ENCODE assay signal across 4 mouse cellular contexts in the genomic region with DNA sequence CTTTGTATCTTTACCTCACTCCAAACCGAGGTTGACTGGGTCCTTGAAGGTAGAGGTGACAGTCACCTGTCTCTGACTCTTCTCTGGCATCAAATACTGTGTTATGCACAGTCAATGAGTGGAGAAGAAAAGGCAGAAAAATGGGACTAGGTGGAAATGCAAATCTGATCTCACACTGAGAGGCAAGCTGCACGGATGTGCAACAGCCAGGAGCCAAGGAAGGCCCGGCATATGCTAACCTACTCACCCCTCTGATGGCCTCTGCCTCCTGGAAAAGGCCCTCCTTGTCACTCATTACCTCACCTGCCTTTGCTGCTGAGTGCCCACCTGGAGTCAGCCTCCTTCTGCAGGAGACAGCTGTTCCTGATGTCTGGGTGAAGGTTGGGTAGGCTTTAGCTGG.
"Had no signal": no experiment of that assay in that cellular context is flagged by ENCODE, and none has a peak within 500 bp of the region (broad histone marks: within the 10 kb centered on the region; RNA-seq: fewer than 3 reads in every experiment).

No protein-coding gene starts in this region.

- DNase-seq: kidney, postnatal 4 days; lung, adult 2 months; spleen, adult 18-20 months; thymus, postnatal 4 days had no signal
